Mouse (Mus musculus): ENCODE measurements around the gene Surf1.

Surf1 gene

GRCm38 (mm10) chr2:26915927-26916728 lies at the start of gene Surf1, which contains the start of gene Surf2:
TSS of gene Surf1 (minus strand) at chr2:26916530.
TSS of gene Surf2 (plus strand) at chr2:26916367.
- ATAC-seq (ENCODE audit: low TSS enrichment): peak; percentile 79

- ATAC-seq (ENCODE audit: low TSS enrichment): no peak
Observed at GRCm38 (mm10) chr2:26964724-26965370, 48.5 kb upstream of the Surf1 start.

- ATAC-seq (ENCODE audit: low TSS enrichment): peak; percentile 99
Observed at GRCm38 (mm10) chr2:26963923-26964723, 47.8 kb upstream of the Surf1 start, which contains the start of gene Rexo4. TSS of gene Rexo4 (minus strand) at chr2:26964386.

GRCm38 (mm10) chr2:26960756-26961155 lies 44.4 kb upstream of the Surf1 start:
- no peak for ATAC-seq (ENCODE audit: low TSS enrichment)

DNA sequence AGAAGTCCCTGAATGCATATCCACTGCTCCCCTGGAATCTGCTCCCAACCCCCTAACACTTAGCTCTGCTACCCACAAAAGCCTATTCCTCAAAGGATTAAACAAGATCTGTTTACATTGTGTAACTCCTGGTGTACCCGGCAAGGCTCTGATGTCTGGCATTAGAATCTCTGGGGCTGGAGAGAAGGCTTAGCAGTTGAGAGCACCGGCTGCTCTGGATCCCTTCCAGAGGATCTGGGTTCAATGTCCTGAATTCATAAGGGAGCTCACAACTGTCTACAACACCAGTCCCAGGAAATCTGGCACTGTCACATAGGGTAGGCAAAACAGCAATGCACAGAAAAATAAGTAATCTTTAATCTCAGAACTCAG lies 41.1 kb upstream of the Surf1 start:
- ATAC-seq (ENCODE audit: low TSS enrichment): no peak

DNA sequence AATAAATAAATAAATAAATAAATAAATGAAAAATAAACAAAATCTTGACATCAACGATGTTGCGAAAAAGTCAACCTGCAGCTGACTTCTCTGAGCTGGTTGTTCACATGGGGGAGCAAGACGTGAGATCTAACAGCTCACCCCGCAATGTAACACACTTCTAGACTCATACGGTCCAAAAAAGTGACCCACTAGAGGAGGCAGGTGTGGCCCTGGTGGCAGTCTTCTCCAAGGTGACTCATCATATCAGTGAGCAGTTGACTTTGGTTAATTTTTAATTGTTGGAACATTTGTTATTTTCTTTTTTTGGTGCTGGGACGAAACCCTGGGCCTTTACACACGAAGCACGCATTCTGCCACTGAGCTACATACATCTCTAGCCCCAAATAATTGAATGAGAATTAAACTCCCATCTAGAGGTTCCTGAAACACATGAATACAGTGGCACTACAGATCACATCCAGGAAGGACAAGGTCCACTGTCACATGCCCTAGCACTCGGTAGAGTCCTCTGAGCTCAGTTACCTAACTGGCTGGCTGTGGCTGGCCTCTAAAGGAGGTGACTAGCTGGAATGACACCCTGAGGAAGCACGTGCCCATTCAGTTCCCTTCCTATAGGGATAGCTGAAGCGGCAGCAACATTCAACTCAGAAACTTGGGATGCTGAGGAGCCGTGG lies 40.6 kb upstream of the Surf1 start:
- ATAC-seq (ENCODE audit: low TSS enrichment): no peak

GRCm38 (mm10) chr2:26954735-26955395 lies 38.5 kb upstream of the Surf1 start:
- ATAC-seq (ENCODE audit: low TSS enrichment): no peak

DNA sequence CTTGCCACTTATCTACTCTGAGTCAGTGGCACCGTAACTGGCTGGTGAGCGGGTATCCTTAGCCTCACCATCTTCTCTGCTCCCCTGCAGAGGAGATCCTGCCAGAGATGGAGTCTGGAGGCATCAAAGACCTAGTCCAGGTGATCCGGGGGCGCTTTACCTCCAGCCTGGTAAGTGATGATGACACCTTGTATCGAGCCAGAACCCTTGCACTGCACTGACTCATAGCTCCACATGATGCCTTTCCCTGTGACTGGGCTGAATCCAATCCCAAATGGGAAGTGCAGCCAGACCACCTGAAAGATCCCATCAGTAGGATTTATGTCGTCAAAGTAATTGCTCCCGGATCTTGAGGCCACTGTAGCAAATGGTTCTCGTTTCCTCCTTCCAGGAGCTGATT lies 36.5 kb upstream of the Surf1 start:
- ATAC-seq (ENCODE audit: low TSS enrichment): peak; percentile 44; the same call in 1 of the 2 replicates

DNA sequence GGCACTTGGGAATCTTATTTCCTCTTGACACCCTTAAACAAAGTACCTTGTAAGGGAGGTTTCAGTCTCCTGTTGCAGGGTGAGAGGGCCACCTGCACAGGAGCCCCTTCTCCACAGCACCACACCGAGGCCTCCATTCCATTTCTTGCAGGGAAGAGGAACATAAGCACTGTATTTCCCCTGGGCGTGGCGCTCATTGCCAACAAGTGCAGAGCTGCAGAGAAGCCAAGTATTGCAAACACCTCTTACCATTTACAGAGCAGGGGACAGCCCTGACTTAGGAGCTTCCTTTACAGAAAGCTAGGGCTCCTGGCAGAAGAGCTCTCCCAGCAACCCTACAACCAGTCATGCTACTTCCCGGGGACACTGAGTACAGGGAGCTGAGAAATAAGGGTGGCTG lies 35.9 kb upstream of the Surf1 start:
- ATAC-seq (ENCODE audit: low TSS enrichment): no peak

DNA sequence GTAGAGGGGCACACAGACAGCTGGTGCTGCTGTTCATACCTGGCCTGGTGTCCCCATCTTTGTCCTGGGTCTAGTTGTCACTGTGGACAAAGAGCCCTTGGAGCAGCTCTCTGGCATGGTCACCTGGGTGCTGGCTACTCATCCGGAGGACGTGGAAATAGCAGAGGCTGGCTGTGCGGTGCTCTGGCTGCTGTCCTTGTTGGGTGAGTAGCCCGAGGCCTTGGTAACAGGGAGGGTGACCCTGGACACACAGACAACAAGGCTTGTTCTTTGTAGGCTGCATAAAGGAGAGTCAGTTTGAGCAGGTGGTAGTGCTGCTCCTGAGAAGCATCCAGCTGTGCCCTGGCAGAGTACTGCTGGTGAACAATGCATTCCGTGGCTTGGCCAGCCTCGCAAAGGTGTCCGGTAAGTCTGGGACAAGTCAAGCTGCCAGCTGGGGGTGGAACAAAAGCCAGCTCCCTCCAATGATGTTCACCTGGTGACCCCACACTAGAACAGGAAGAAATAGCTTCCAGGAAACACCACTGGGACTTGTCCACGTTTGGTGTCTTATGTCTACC lies 35.1 kb upstream of the Surf1 start:
- ATAC-seq (ENCODE audit: low TSS enrichment): no peak

GRCm38 (mm10) chr2:26950411-26950810 lies 34.1 kb upstream of the Surf1 start:
- no peak for ATAC-seq (ENCODE audit: low TSS enrichment)

DNA sequence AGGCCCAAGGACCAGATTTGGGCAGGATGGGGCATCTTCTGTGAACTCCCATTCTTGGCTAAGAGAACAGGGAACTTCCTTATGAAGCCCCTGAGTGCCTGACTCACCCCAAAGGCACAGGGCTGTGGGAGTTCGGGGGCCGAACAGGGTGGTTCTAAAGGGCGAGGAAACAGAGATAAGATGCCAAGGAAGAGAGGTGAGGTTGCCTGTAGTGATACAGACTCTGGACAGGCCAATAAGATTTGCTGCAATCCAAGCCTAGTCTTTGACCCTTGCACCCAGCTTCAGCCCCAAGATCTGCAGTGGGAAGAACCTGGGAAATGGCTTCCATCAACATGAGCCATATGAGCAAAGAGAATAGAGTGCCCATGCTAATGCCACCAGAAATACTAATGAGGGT lies 26.9 kb upstream of the Surf1 start:
- ATAC-seq (ENCODE audit: low TSS enrichment): no peak

- no peak for ATAC-seq (ENCODE audit: low TSS enrichment)
Observed at GRCm38 (mm10) chr2:26941539-26941938, 25.2 kb upstream of the Surf1 start.

DNA sequence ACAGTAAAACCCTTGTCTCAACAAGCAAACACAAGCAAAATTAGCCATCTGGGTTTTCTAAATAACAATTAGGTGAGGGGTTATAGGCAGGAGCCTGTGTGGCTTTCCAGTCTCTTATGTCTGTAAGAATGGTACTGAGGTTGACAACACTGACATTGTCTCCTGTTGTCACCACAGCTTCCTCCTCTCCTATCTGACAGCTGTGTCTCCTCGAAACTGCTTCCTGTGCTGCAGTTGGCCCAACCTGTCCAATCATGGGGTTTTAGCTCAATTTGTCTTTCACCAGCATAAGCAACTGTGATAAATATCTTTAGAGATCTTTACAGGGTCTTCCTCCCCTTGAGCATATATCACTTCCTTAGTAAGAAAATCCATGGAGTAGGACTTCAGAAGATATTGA lies 20.1 kb upstream of the Surf1 start:
- no peak for ATAC-seq (ENCODE audit: low TSS enrichment)

DNA sequence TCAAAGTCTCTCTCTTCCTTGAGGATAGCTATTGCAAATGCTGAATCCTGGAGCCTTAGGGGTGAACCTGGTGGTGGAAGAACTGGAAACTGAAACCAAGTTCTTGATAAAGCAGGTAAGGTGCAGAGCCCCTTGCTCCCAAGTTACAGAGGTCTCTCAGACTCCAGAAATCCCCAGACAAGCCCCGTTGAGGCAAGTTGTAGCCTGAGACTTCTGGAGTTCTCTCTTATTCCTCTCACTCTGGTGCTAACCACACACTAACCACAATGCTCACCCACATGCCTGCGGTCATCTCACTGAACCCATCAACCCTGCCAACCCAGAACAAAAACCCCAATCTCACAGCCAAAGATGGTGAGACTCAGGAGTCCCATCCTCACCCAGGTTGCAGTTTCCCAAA lies 19.0 kb upstream of the Surf1 start:
- ATAC-seq (ENCODE audit: low TSS enrichment): no peak

DNA sequence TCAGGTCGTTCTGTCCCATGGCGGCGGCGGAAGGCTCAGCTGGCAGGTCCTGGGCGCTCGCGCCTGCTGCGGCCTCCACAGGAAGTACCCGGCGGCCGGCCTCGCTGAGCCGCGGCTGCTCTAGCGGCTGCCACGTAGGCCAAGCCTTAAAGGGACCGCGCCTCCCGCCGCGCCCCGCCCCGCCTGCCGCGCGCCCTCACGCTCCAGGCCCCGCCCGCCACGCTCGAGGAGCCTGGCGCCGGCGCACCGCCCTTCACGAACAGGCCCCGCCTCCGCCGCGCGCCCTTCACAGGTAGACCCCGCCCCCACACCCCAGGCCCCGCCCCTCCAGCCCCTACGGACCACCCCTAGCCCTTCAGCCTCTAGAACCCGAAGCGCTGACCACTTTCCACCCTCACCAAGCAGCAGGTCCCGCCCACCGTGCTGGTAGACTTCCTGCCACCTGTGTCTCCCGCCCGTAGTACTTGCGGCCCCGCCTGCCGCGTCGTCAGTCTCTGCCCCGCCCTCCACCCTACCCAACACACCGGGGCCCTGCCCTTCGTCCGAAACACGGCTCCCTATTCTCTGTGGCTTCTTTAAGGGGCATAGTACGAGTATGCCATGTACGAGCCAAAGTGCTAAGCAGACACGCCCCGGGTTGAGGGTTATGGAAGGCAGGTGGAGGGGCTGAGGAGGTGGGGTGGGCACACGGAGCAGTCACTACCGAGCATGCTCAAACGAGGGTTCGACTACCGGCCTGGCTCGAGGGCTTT lies 17.1 kb upstream of the Surf1 start, which contains the start of the genes Surf4 and Stkld1:
Surf4 (minus strand) TSS at position 625 of the 752 bp plus-strand sequence.
Stkld1 (plus strand) TSS at position 744 of the 752 bp plus-strand sequence.
- ATAC-seq (ENCODE audit: low TSS enrichment): peak; percentile 84

GRCm38 (mm10) chr2:26932473-26933303 lies 16.4 kb upstream of the Surf1 start:
- ATAC-seq (ENCODE audit: low TSS enrichment): no peak

GRCm38 (mm10) chr2:26930390-26930789 lies 14.1 kb upstream of the Surf1 start:
- peak; percentile 55; the same call in 1 of the 2 replicates for ATAC-seq (ENCODE audit: low TSS enrichment)
